Mouse (Mus musculus) MEL (cell line): ENCODE measurements around the gene Pabpn1l. TPM values are rescaled to one million over a fixed set of nuclear protein-coding genes. Genes with fewer than 3 reads are reported as not detected.

ENCODE experiments used
- DNase-seq: peaks from one replicate; pipeline ENCODE4 v3.0.0; 2011; ENCODE audit warnings: low read depth, low spot score
- H3K27ac ChIP-seq: 2 replicates; pipeline ENCODE4 v1.5.1; 2012; ENCODE audit warnings: low read depth, mild to moderate bottlenecking, control low read depth, low read length, moderate library complexity; ENCODE audit not compliant: control insufficient read depth
- H3K27me3 ChIP-seq, 2 experiments: fragments of 150-350 bp in 1 of 2; sonication (generic) in 1 of 2; 2 replicates each; pipeline ENCODE4 v1.6.1; 2012; ENCODE audit warnings: low read length in 2 of 2, mild to moderate bottlenecking in 2 of 2, improper control_type of control experiment in 1 of 2, moderate library complexity in 1 of 2; ENCODE audit not compliant: insufficient read depth in 2 of 2, control insufficient read depth in 1 of 2
- H3K36me3 ChIP-seq, 2 experiments: 2 replicates each; pipeline ENCODE4 v1.6.1; 2012 to 2014; ENCODE audit warnings: low read length in 2 of 2, improper control_type of control experiment in 1 of 2, inconsistent platforms in 1 of 2, mild to moderate bottlenecking in 1 of 2; ENCODE audit not compliant: insufficient read depth in 2 of 2, control insufficient read depth in 1 of 2
- H3K4me1 ChIP-seq, 2 experiments: fragments of 150-350 bp in 1 of 2; sonication (generic) in 1 of 2; 2 replicates each; pipeline ENCODE4 v1.6.1; 2012; ENCODE audit warnings: low read length in 2 of 2, improper control_type of control experiment in 1 of 2, mild to moderate bottlenecking in 1 of 2; ENCODE audit not compliant: insufficient read depth in 2 of 2, control insufficient read depth in 1 of 2
- H3K4me3 ChIP-seq, 2 experiments: fragments of 150-350 bp in 1 of 2; sonication (generic) in 1 of 2; 2 replicates each; pipeline ENCODE4 v1.5.1; 2012; ENCODE audit warnings: low read depth in 2 of 2, low read length in 2 of 2, mild to moderate bottlenecking in 2 of 2, moderate library complexity in 2 of 2, control low read depth in 1 of 2, improper control_type of control experiment in 1 of 2; ENCODE audit not compliant: control insufficient read depth in 1 of 2, insufficient read depth in 1 of 2
- H3K79me2 ChIP-seq: 2 replicates; pipeline ENCODE4 v1.6.1; 2012; ENCODE audit warnings: mild to moderate bottlenecking, low read length, moderate library complexity; ENCODE audit not compliant: control insufficient read depth, poor library complexity, insufficient read depth
- H3K9ac ChIP-seq: 2 replicates; pipeline ENCODE4 v1.6.1; 2012; ENCODE audit warnings: low read depth, mild to moderate bottlenecking, control low read depth, low read length, moderate library complexity; ENCODE audit not compliant: control insufficient read depth, poor library complexity, severe bottlenecking
- H3K9me3 ChIP-seq: fragments of 150-350 bp; sonication (generic); replicated peaks from 2 replicates; pipeline ENCODE4 v1.6.1; 2012; ENCODE audit warnings: mild to moderate bottlenecking, low read length, improper control_type of control experiment, moderate library complexity; ENCODE audit not compliant: insufficient read depth
- CHD1 ChIP-seq: IDR thresholded peaks from 2 replicates; pipeline ENCODE4 v1.6.1; 2012; ENCODE audit warnings: low read depth, mild to moderate bottlenecking, inconsistent platforms, low read length, improper control_type of control experiment
- E2F4 ChIP-seq: IDR thresholded peaks from 2 replicates; pipeline ENCODE4 v1.6.1; 2011; ENCODE audit warnings: low read depth, low read length, improper control_type of control experiment, borderline replicate concordance
- EP300 ChIP-seq, 2 experiments: IDR thresholded peaks; 2 replicates each; pipeline ENCODE4 v1.6.1; 2011; ENCODE audit warnings: improper control_type of control experiment in 2 of 2, low read length in 2 of 2, low read depth in 1 of 2, mild to moderate bottlenecking in 1 of 2
- HCFC1 ChIP-seq: IDR thresholded peaks from 2 replicates; pipeline ENCODE4 v1.6.1; 2012; ENCODE audit warnings: low read depth, mild to moderate bottlenecking, inconsistent platforms, low read length, improper control_type of control experiment, moderate library complexity
- KAT2A ChIP-seq: conservative IDR thresholded peaks from 2 replicates; pipeline ENCODE4 v1.6.1; 2012; ENCODE audit warnings: low read depth, low read length, improper control_type of control experiment, inconsistent platforms
- MAFK ChIP-seq: IDR thresholded peaks from 2 replicates; pipeline ENCODE4 v1.6.1; 2011; ENCODE audit warnings: low read depth, mild to moderate bottlenecking, low read length, improper control_type of control experiment, borderline replicate concordance
- MAX ChIP-seq: IDR thresholded peaks from 2 replicates; pipeline ENCODE4 v1.6.1; 2011; ENCODE audit warnings: low read length, improper control_type of control experiment
- MAZ ChIP-seq: IDR thresholded peaks from 2 replicates; pipeline ENCODE4 v1.6.1; 2012; ENCODE audit warnings: low read depth, mild to moderate bottlenecking, inconsistent platforms, low read length, improper control_type of control experiment
- MYB ChIP-seq: IDR thresholded peaks from 2 replicates; pipeline ENCODE4 v1.6.1; 2011; ENCODE audit warnings: mild to moderate bottlenecking, low read depth, low read length, improper control_type of control experiment
- MYC ChIP-seq: IDR thresholded peaks from 2 replicates; pipeline ENCODE4 v1.6.1; 2011; ENCODE audit warnings: low read depth, mild to moderate bottlenecking, low read length, improper control_type of control experiment, moderate library complexity
- NRF1 ChIP-seq: IDR thresholded peaks from 2 replicates; pipeline ENCODE4 v1.6.1; 2014; ENCODE audit warnings: low read depth, mild to moderate bottlenecking, inconsistent platforms, low read length, improper control_type of control experiment, moderate library complexity; ENCODE audit not compliant: poor library complexity, insufficient read depth, severe bottlenecking
- POLR2A ChIP-seq, 2 experiments: IDR thresholded peaks; 2 replicates each; pipeline ENCODE4 v1.6.1; 2011 to 2012; ENCODE audit warnings: low read length in 2 of 2, mild to moderate bottlenecking in 2 of 2, control low read depth in 1 of 2, improper control_type of control experiment in 1 of 2, low read depth in 1 of 2, moderate library complexity in 1 of 2; ENCODE audit not compliant: control insufficient read depth in 1 of 2, insufficient read depth in 1 of 2, poor library complexity in 1 of 2
- POLR2AphosphoS2 ChIP-seq: IDR thresholded peaks from 2 replicates; pipeline ENCODE4 v1.6.1; 2011; ENCODE audit warnings: low read length, improper control_type of control experiment
- TAL1 ChIP-seq: IDR thresholded peaks from 2 replicates; pipeline ENCODE4 v1.6.1; 2012; ENCODE audit warnings: mild to moderate bottlenecking, inconsistent platforms, low read length, moderate library complexity, mixed read lengths
- TBP ChIP-seq: IDR thresholded peaks from 2 replicates; pipeline ENCODE4 v1.8.0; 2011; ENCODE audit warnings: low read depth, low read length, improper control_type of control experiment
- TCF12 ChIP-seq: IDR thresholded peaks from 2 replicates; pipeline ENCODE4 v1.6.1; 2014; ENCODE audit warnings: low read depth, mild to moderate bottlenecking, inconsistent platforms, low read length, improper control_type of control experiment, moderate library complexity
- UBTF ChIP-seq: IDR thresholded peaks from 2 replicates; pipeline ENCODE4 v1.6.1; 2012; ENCODE audit warnings: low read depth, mild to moderate bottlenecking, inconsistent platforms, low read length, improper control_type of control experiment, moderate library complexity, borderline replicate concordance; ENCODE audit not compliant: insufficient read depth
- USF1 ChIP-seq: IDR thresholded peaks from 2 replicates; pipeline ENCODE4 v1.6.1; 2014; ENCODE audit warnings: low read depth, mild to moderate bottlenecking, inconsistent platforms, low read length, improper control_type of control experiment, moderate library complexity
- ZC3H11A ChIP-seq: IDR thresholded peaks from 2 replicates; pipeline ENCODE4 v1.6.1; 2012; ENCODE audit warnings: low read depth, mild to moderate bottlenecking, inconsistent platforms, low read length, improper control_type of control experiment
- ZNF384 ChIP-seq: IDR thresholded peaks from 2 replicates; pipeline ENCODE4 v1.6.1; 2012; ENCODE audit warnings: low read depth, mild to moderate bottlenecking, inconsistent platforms, low read length, improper control_type of control experiment
- polyA plus RNA-seq, 2 experiments: library from polyadenylated mRNA; stranded (reverse) in 1 of 2; unstranded in 1 of 2; fragments of >175 nt in 1 of 2; fragments of >200 nt in 1 of 2; gene quantifications; 2 replicates each; pipeline versions ENCODE4 v1.2.1 to v1.2.4; 2012; ENCODE audit warnings: low replicate concordance in 2 of 2, low read depth in 1 of 2; ENCODE audit not compliant: insufficient read length in 2 of 2, insufficient read depth in 1 of 2, missing spikeins in 1 of 2
- total RNA-seq: library from RNA; depleted of rRNA; stranded (reverse); fragments of 300-350 nt; gene quantifications from 2 replicates; pipeline ENCODE4 v1.2.3, GENCODE M21; 2012

Pabpn1l gene
- total and polyA plus RNA-seq, 3 experiments = 0.15 TPM; not detected in 2

DNA sequence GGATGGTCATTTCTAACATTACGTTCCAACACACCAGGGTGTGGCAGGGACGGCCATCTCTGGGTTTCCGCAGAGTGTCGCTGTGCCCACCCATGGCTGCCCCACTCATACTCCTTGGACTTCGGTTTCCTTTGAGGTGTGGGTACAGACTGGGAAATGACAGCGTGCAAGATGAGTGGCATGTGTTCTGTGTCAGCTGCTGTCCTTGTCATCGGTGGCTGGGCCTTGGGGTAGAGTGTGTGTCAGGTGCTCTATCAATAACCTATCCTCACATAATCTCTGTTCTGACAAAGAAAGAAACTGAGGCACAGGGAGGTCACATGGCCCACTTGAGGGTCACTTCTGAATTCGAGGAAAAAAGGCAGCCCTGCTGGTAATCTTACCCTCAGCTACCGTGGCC lies 14.7 kb upstream of the Pabpn1l start:
- no peak overlapping the region for H3K27ac ChIP-seq
- no peak for DNase-seq
- no peaks in the 10 kb centered on the region for H3K79me2 ChIP-seq
- no peak overlapping the region for H3K4me3 ChIP-seq
- H3K9ac ChIP-seq = no peak overlapping the region
- no peak for TF ChIP-seq KAT2A
- TF ChIP-seq MAZ = no peak
- TF ChIP-seq MAX = no peak
- TF ChIP-seq HCFC1 = no peak
- no peak for TF ChIP-seq EP300 (IDR thresholded peaks at IDR 0.05; ENCODE audit: low read depth in 1 of 2, low read length in 2 of 2)
- no peak for TF ChIP-seq USF1
- no peak for TF ChIP-seq POLR2AphosphoS2
- no peak for TF ChIP-seq ZNF384
- no peak for TF ChIP-seq MAFK
- TF ChIP-seq, all 39 proteins: peak for 0
- Histone ChIP-seq H3K9me3 (no peaks in the 10 kb centered on the region), H3K36me3 (peaks cover 12 to 16% of the 10 kb centered on the region in 2 experiments), H3K27me3 (no peaks in the 10 kb centered on the region), H3K4me1 (peaks cover 0 to 20% of the 10 kb centered on the region in 2 experiments; a peak in 2 of 4 replicates)

DNA sequence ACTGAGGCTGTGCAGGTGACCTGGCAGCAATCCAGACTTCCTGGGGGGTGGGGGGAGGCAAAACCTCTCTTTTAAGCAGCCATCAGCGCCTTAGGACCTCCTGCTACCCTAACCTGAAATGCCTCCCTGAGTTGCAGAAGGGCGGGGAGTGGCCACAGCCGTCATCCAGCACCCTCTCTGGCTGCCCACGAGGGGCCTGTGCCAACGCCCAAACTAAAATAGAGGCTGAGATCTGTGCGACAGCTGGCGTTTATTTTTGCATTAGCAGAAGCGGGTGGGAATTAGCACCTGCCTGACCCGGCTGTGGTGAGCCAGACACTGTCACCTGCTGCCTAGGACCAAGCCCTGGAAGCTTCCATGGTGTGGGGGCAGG lies 14.2 kb upstream of the Pabpn1l start:
- no peak for DNase-seq

More for the DNA sequence above, 14.2 kb upstream of the Pabpn1l start:
- Histone ChIP-seq H3K4me1 (peaks cover 0 to 20% of the 10 kb centered on the region in 2 experiments; a peak in 2 of 4 replicates), H3K79me2 (no peaks in the 10 kb centered on the region), H3K9me3 (no peaks in the 10 kb centered on the region), H3K36me3 (peaks cover 12 to 16% of the 10 kb centered on the region in 2 experiments), H3K4me3 (no peak overlapping the region), H3K9ac (no peak overlapping the region), H3K27me3 (no peaks in the 10 kb centered on the region), H3K27ac (no peak overlapping the region)
- TF ChIP-seq POLR2A (IDR thresholded peaks at IDR 0.05; ENCODE audit: control insufficient read depth in 1 of 2, insufficient read depth in 1 of 2, low read depth in 1 of 2, low read length in 2 of 2, poor library complexity in 1 of 2) (no peak), CHD1 (no peak), UBTF (no peak), MYC (no peak), NRF1 (no peak), EP300 (IDR thresholded peaks at IDR 0.05; ENCODE audit: low read depth in 1 of 2, low read length in 2 of 2) (no peak), TBP (no peak), MAFK (no peak), MYB (no peak), TCF12 (no peak), E2F4 (no peak), ZC3H11A (no peak), TAL1 (no peak)
